Mouse (Mus musculus): ENCODE results near the gene Lyzl4.

GRCm38 (mm10) chr9:121690734-121691133, 48.8 kb upstream of the Lyzl4 start:
- no peak for TF ChIP-seq CTCF (IDR thresholded peaks at IDR 0.05; ENCODE audit: extremely low read depth, insufficient read depth, low read length)
- TF ChIP-seq POLR2A (IDR thresholded peaks at IDR 0.05; ENCODE audit: extremely low read depth, insufficient read depth, low read length), result no peak
